Mouse (Mus musculus) kidney, postnatal 14 days (tissue): ENCODE measurements around the gene Cnn2.
A peak's percentile ranks its signal among the peaks of the same experiment; 100 is the strongest.
"Not testable (repeated sequence)": the region's sequence is repeated elsewhere in the genome, so short reads cannot be mapped to it uniquely, and the experiment has no call there.

Experiments used
- DNase-seq: peaks from one replicate; pipeline ENCODE4 v3.0.0; 2022; ENCODE audit warnings: mixed read lengths

Cnn2 gene

GRCm38 (mm10) chr10:79988506-79989271 lies at the start of gene Cnn2:
Gene Cnn2, plus strand, starts transcription at chr10:79988584.
- DNase-seq: peak; percentile 87

- no peak for DNase-seq
Measured at GRCm38 (mm10) chr10:79940749-79941148, 47.6 kb upstream of the Cnn2 start.

- no peak for DNase-seq
Measured at GRCm38 (mm10) chr10:79942988-79943387, 45.4 kb upstream of the Cnn2 start.

GRCm38 (mm10) chr10:79943471-79943901 lies 44.9 kb upstream of the Cnn2 start:
- no peak for DNase-seq

- peak; percentile 86 for DNase-seq
Measured at GRCm38 (mm10) chr10:79945507-79946234, 42.7 kb upstream of the Cnn2 start.

GRCm38 (mm10) chr10:79946752-79947322 lies 41.5 kb upstream of the Cnn2 start:
- no peak for DNase-seq

- no peak for DNase-seq
Measured at GRCm38 (mm10) chr10:79947502-79947901, 40.9 kb upstream of the Cnn2 start.

- DNase-seq: no peak
Measured at GRCm38 (mm10) chr10:79949873-79950272, 38.5 kb upstream of the Cnn2 start.

- no peak for DNase-seq
Measured at GRCm38 (mm10) chr10:79950661-79951060, 37.7 kb upstream of the Cnn2 start.

GRCm38 (mm10) chr10:79953946-79954345 lies 34.4 kb upstream of the Cnn2 start:
- peak; percentile 64 for DNase-seq

- no peak for DNase-seq
Measured at GRCm38 (mm10) chr10:79955691-79956090, 32.7 kb upstream of the Cnn2 start.

- no peak for DNase-seq
Measured at GRCm38 (mm10) chr10:79956643-79957154, 31.7 kb upstream of the Cnn2 start.

GRCm38 (mm10) chr10:79958140-79958816 lies 30.1 kb upstream of the Cnn2 start:
- peak; percentile 90 for DNase-seq

- DNase-seq: not testable (repeated sequence)
Measured at GRCm38 (mm10) chr10:79959412-79959811, 29.0 kb upstream of the Cnn2 start.

- peak; percentile 100 for DNase-seq
Measured at GRCm38 (mm10) chr10:79959847-79960601, 28.4 kb upstream of the Cnn2 start, which contains the start of gene Wdr18. Gene Wdr18, plus strand, starts transcription at chr10:79960152.

GRCm38 (mm10) chr10:79960671-79961294 lies 27.6 kb upstream of the Cnn2 start:
- DNase-seq: no peak

- no peak for DNase-seq
Measured at GRCm38 (mm10) chr10:79964727-79965126, 23.7 kb upstream of the Cnn2 start.

GRCm38 (mm10) chr10:79965325-79965724 lies 23.1 kb upstream of the Cnn2 start:
- DNase-seq: no peak

- DNase-seq: peak; percentile 89
Measured at GRCm38 (mm10) chr10:79966886-79967400, 21.4 kb upstream of the Cnn2 start.

GRCm38 (mm10) chr10:79968181-79968580 lies 20.2 kb upstream of the Cnn2 start:
- no peak for DNase-seq

- DNase-seq: peak; percentile 71
Measured at GRCm38 (mm10) chr10:79969124-79969568, 19.2 kb upstream of the Cnn2 start.
